Mouse (Mus musculus) forebrain, embryonic 14.5 days (tissue): ENCODE measurements around the gene Tubb3. TPM values are rescaled to one million over a fixed set of nuclear protein-coding genes. Genes with fewer than 3 reads are reported as not detected.
"Not testable (repeated sequence)": the region's sequence is repeated elsewhere in the genome, so short reads cannot be mapped to it uniquely, and the experiment has no call there.

ENCODE experiments used
- ATAC-seq: fragments of 200-750 bp; cut with Nextera tagmentation; 2 replicates; pipeline ENCODE4 v1.8.0; 2017; ENCODE audit warnings: mild to moderate bottlenecking, moderate library complexity
- DNase-seq: peaks from one replicate; pipeline ENCODE4 v3.0.0-alpha.2; 2015; ENCODE audit warnings: low spot score
- H3K27ac ChIP-seq: fragments of 300-500 bp; sonication (generic); 2 replicates; pipeline ENCODE4 v1.5.1; 2014; ENCODE audit warnings: low read depth, mild to moderate bottlenecking, control low read depth, low read length, moderate library complexity
- H3K27me3 ChIP-seq: fragments of 300-500 bp; sonication (generic); replicated peaks from 2 replicates; pipeline ENCODE4 v1.6.1; 2014; ENCODE audit warnings: low read length, control low read depth, mixed read lengths; ENCODE audit not compliant: control insufficient read depth, insufficient read depth
- H3K36me3 ChIP-seq: fragments of 300-500 bp; sonication (generic); 2 replicates; pipeline ENCODE4 v1.6.1; 2014; ENCODE audit warnings: low read length, control low read depth; ENCODE audit not compliant: control insufficient read depth, insufficient read depth
- H3K4me1 ChIP-seq: fragments of 300-500 bp; sonication (generic); 2 replicates; pipeline ENCODE4 v1.6.1; 2014; ENCODE audit warnings: antibody characterized with exemption, low read length, control low read depth; ENCODE audit not compliant: control insufficient read depth, insufficient read depth
- H3K4me2 ChIP-seq: fragments of 300-500 bp; sonication (generic); 2 replicates; pipeline ENCODE4 v1.6.1; 2014; ENCODE audit warnings: mild to moderate bottlenecking, control low read depth, low read length
- H3K4me3 ChIP-seq: fragments of 300-500 bp; sonication (generic); 2 replicates; pipeline ENCODE4 v1.5.1; 2014; ENCODE audit warnings: low read depth, low read length, control low read depth
- H3K9ac ChIP-seq: fragments of 300-500 bp; sonication (generic); 2 replicates; pipeline ENCODE4 v1.6.1; 2014; ENCODE audit warnings: mild to moderate bottlenecking, low read length, control low read depth, moderate library complexity
- H3K9me3 ChIP-seq: fragments of 300-500 bp; sonication (generic); replicated peaks from 2 replicates; pipeline ENCODE4 v1.6.1; 2016; ENCODE audit warnings: low read length, control low read depth, mixed read lengths; ENCODE audit not compliant: control insufficient read depth
- WGBS: fragments of 180-500 bp; shearing (Covaris S2); extraction: QIAGEN DNeasy Blood & Tissue Kit; methylation state at CpG from one replicate; pipeline ENCODE4 v1.1.7; 2014; 5-methylcytosine and 5-hydroxymethylcytosine counted together
- polyA plus RNA-seq: library from polyadenylated mRNA; unstranded; fragments of >200 nt; fragmentation: Nextera tagmentation; extraction: Ambion mirVana; gene quantifications from 2 replicates; pipeline ENCODE4 v1.2.1, GENCODE M21; 2014

Tubb3 gene
- polyA plus RNA-seq, 1 experiment from 2014 or later: 1,786 TPM

DNA sequence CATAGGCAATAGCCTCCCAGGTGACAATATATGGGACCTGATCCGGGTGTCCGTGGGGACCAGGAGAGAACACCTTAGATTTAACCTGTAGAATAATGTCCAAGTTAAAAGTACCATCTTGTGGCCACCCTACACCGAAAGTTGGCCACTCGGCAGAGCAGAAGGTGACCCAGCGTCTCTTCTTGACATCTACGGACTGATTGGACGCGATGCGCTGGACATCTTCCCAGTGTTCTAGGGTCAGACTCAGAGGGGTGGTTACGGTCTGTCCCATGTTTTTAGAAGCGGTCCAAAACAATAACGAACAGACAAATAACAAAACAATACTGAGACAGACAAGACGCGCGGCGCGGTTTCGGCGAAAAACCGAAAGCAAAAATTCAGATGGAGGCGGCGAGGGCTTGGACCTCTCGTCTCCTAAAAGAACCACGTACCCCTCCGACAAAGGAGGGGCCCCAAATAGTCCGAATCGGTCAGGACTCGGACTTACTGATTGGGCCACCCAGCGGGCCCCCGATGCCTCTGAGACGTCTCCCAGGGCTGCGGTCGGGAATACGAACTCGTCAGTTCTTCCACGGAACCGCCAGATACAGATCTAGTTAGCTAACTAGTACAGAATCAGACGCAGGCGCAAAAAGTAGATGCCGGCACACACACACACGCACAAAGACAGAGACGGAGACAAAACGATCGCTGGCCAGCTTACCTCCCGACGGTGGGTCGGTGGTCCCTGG, 22.2 kb downstream of the Tubb3 start:
- not testable (repeated sequence) for H3K9ac ChIP-seq, H3K36me3 ChIP-seq, H3K27me3 ChIP-seq, H3K4me2 ChIP-seq, H3K4me1 ChIP-seq, H3K27ac ChIP-seq, ATAC-seq, H3K4me3 ChIP-seq, DNase-seq
- H3K9me3 ChIP-seq: peaks cover 19% of the 10 kb centered on the region
- WGBS: 98% methylated on average over 44 of the region's 47 CpGs

DNA sequence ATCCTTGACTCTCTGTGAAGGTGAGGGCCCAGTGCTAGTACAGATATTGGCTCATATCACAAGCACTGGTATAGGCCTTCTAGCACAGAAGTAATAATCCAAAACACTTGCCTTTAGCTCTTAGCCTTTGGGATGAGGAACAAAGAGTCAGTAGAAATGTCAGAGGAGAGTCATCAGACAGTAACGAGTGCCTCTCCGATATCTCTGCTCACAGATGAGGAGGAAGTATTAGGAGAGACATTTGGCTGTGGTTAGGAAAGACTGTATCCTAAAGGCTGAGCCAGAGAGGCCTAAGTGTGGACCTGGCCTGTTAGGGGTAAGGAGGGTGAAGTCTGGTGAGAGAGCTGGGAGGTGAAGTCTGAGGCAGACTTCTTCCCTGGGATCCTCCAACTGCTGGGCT, 30.6 kb downstream of the Tubb3 start:
- Histone ChIP-seq H3K4me1 (peaks cover 5% of the 10 kb centered on the region), H3K4me3 (no peak overlapping the region), H3K36me3 (0 out of 2 replicates have a peak, but pooled peaks cover 3% of the 10 kb centered on the region), H3K9me3 (no peaks in the 10 kb centered on the region), H3K9ac (no peak overlapping the region), H3K27ac (no peak overlapping the region), H3K27me3 (no peaks in the 10 kb centered on the region), H3K4me2 (no peak overlapping the region)
- no peak for ATAC-seq
- 97% methylated on average over 2 of the region's 2 CpGs for WGBS
- no peak for DNase-seq

DNA sequence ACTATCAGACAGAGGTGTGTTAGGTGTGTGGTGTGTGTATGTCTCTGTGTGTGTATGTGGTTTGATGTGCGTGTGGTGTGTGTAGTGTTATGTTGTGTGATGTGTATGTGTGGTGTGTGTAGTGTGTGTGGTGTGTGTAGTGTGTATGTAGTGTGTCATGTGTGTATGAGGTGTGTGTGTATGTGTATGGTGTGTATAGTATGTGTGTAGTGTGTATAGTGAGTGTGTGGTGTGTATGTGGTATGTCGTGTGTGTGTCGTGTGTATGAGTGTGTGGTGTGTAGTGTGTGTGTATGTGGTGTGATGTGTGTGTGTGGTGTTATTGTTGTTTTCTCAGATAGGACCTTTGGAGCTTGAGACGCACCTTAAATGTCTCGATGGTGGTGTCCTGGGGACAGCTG, 31.1 kb downstream of the Tubb3 start:
- 82% methylated on average over 5 of the region's 5 CpGs for WGBS
- 0 out of 2 replicates have a peak, but pooled peaks cover 6% of the 10 kb centered on the region for H3K36me3 ChIP-seq
- peaks cover 5% of the 10 kb centered on the region for H3K4me1 ChIP-seq
- H3K27ac ChIP-seq: no peak overlapping the region
- H3K9ac ChIP-seq: peak overlapping the region; percentile 84
- H3K4me2 ChIP-seq: peak overlapping the region; percentile 56
- DNase-seq (no peak), ATAC-seq (0 out of 2 replicates have a peak, but pooled peaks have one; percentile 18)
- H3K27me3 ChIP-seq: no peaks in the 10 kb centered on the region
- peak overlapping the region; percentile 67; the same call in 1 of the 2 replicates for H3K4me3 ChIP-seq
- no peaks in the 10 kb centered on the region for H3K9me3 ChIP-seq

DNA sequence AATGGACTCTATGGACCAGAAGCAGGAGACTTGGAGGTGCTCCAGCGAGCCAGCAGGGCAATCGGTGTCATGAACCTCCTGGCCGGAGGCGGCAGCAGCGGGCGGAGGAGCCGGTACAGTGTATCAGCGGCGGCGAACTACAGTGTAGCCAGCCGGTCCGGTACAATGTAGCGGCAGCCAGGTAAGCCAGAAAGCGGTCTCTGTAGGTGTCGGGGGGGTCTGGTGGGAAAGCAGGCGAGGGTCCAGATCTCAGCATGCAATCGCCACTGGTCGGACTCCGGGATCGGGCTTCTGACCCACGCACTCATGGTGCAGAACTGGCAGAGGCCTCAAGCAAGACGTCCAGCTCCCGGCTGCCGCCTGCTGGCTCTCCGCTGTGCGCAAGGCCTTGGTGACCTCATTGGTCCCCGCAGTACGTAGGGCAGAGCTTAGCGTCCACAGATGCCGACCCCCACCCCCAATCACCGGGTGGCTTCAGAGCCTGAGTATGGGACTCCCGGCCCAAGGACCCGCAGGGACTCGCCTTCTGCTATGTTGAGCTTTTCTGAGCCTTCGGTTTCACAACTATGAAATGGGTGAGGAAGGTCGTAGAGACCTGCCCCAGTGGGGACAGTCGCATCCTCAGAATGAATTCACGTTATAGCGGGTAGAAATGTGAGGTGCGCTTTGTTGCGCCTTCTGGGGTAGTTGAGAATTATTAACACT, 31.8 kb downstream of the Tubb3 start:
- Histone ChIP-seq H3K36me3 (0 out of 2 replicates have a peak, but pooled peaks cover 6% of the 10 kb centered on the region), H3K4me1 (peaks cover 5% of the 10 kb centered on the region), H3K27me3 (no peaks in the 10 kb centered on the region), H3K9ac (peak overlapping the region; percentile 84), H3K4me2 (peak overlapping the region; percentile 56), H3K4me3 (peak overlapping the region; percentile 67), H3K9me3 (no peaks in the 10 kb centered on the region), H3K27ac (0 out of 2 replicates have a peak overlapping the region, but pooled peaks have one; percentile 44)
- DNase-seq: peak; percentile 90
- WGBS: under 1% methylated on average over 41 of the region's 41 CpGs
- ATAC-seq: peak; percentile 94

DNA sequence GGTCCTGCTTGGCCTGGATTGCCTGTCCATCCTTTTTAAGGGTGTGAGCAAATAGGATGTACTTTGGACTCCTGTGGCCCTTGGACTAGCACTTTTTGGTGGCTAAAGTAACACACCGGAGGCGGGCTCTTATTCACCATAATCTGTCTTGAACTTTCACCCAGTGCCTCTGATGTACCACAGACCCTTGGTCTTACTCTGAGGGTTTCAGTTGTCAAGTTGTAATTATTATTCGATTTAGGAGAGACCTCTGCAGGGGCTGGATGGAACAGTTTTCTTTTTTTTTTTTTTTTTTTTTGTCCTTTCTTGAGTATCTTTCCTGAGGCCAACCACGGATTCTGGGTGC, 32.3 kb downstream of the Tubb3 start:
- no peaks in the 10 kb centered on the region for H3K27me3 ChIP-seq
- no peaks in the 10 kb centered on the region for H3K9me3 ChIP-seq
- peak overlapping the region; percentile 84 for H3K9ac ChIP-seq
- H3K4me3 ChIP-seq: peak overlapping the region; percentile 67
- peaks cover 5% of the 10 kb centered on the region for H3K4me1 ChIP-seq
- peak; percentile 24 for DNase-seq
- 0 out of 2 replicates have a peak, but pooled peaks cover 6% of the 10 kb centered on the region for H3K36me3 ChIP-seq
- WGBS: 17% methylated on average over 4 of the region's 4 CpGs
- no peak overlapping the region for H3K27ac ChIP-seq
- no peak for ATAC-seq
- H3K4me2 ChIP-seq: peak overlapping the region; percentile 56

DNA sequence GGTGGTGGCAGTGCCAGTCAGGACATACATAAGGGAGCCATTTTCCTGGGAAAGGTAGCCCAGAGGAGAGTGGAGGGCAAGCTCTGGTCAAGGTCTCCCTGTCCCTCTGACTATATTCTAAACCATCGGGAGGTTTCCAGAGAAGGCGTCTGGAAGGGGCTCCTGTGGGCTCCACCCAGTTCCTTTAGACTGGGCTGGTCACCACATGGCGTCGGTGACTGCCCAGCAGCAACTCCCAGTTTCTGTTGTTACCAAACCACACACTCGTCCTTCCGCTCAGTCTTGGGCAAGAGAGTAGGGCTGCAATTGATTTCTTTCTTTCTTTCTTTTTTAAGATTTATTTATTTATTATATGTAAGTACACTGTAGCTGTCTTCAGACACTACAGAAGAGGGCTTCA, 32.9 kb downstream of the Tubb3 start:
- Histone ChIP-seq H3K4me2 (no peak overlapping the region; the same call in 1 of the 2 replicates), H3K36me3 (0 out of 2 replicates have a peak, but pooled peaks cover 6% of the 10 kb centered on the region), H3K9ac (peak overlapping the region; percentile 84), H3K9me3 (no peaks in the 10 kb centered on the region), H3K27me3 (no peaks in the 10 kb centered on the region), H3K4me1 (peaks cover 5% of the 10 kb centered on the region), H3K4me3 (0 out of 2 replicates have a peak overlapping the region, but pooled peaks have one; percentile 67), H3K27ac (no peak overlapping the region)
- no peak for ATAC-seq
- 86% methylated on average over 6 of the region's 6 CpGs for WGBS
- no peak for DNase-seq

DNA sequence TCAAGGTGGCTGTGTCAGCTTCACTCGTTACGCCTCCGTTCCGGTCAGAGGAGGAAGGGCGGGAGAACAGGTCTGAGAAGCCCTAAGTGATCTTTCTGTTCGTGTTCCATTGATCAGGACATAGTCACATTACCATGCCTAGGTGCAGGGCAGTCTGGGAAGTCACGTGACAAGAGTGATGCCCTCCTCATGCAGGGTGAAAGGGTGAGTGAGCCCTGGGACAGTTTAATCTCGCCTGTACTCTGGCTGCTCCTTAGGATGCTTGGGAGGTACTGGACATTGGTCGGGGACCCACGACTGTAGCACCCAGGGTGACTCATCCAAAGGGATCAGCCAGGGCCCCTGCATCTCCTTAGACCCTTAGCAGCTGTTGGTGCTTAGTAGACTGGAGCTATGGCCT, 34.8 kb downstream of the Tubb3 start:
- WGBS: 87% methylated on average over 10 of the region's 10 CpGs
- no peak for ATAC-seq

DNA sequence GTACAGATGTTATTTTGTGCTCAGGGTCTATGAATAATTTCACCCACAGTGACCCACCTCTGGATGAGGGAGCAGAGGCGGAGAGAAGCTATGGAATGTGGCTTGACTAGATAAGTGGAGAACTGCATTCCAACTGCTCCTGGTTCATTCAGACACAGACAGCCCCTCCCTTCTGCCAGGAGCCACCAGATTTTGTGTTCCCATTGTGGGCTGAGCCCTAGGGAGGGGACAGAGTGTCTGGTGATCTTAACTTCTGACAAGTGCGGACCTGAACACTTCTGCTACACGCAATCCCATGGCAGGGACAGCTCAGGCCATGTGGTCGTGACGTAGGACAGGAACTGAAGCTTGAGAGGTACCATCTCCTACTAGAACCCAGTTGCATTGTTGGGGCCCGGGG, 35.6 kb downstream of the Tubb3 start:
- DNase-seq (no peak), ATAC-seq (no peak)
- H3K9ac ChIP-seq: no peak overlapping the region
- no peak overlapping the region for H3K4me3 ChIP-seq
- no peaks in the 10 kb centered on the region for H3K9me3 ChIP-seq
- H3K27ac ChIP-seq: no peak overlapping the region
- H3K4me2 ChIP-seq: no peak overlapping the region
- peaks cover 5% of the 10 kb centered on the region for H3K4me1 ChIP-seq
- WGBS: 94% methylated on average over 6 of the region's 6 CpGs
- no peaks in the 10 kb centered on the region for H3K27me3 ChIP-seq
- H3K36me3 ChIP-seq: peaks cover 6% of the 10 kb centered on the region; the same call in 1 of the 2 replicates

More for the DNA sequence above, 34.8 kb downstream of the Tubb3 start:
- Histone ChIP-seq H3K27me3 (no peaks in the 10 kb centered on the region), H3K27ac (no peak overlapping the region), H3K4me2 (no peak overlapping the region), H3K9me3 (no peaks in the 10 kb centered on the region), H3K36me3 (peaks cover 6% of the 10 kb centered on the region; the same call in 1 of the 2 replicates), H3K9ac (no peak overlapping the region), H3K4me1 (peaks cover 5% of the 10 kb centered on the region), H3K4me3 (no peak overlapping the region)
- DNase-seq: no peak

DNA sequence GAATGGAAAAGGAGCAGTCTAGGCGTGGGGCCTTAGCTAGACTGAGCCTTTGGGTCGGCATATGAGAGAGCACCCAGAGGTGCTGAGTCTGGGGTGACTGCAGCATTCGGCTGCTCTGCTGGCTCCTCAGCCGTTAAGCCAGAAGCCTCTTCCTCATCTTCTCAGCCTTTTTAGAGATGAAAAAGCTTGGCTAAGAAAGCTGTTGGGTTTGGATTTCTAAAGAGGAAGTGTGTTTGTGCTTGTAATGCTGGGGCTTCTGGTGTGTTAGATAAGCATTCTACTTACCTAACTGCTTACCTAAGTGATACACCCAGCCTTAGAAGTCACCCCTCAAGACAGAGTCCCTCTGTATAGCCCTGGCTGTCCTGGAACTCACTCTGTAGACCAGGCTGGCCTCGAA, 39.6 kb downstream of the Tubb3 start:
- H3K4me3 ChIP-seq: no peak overlapping the region
- H3K27ac ChIP-seq: no peak overlapping the region
- ATAC-seq (no peak), DNase-seq (no peak)
- H3K36me3 ChIP-seq: peaks cover 38% of the 10 kb centered on the region
- H3K9ac ChIP-seq: no peak overlapping the region
- no peak overlapping the region for H3K4me2 ChIP-seq
- H3K9me3 ChIP-seq: no peaks in the 10 kb centered on the region
- no peaks in the 10 kb centered on the region for H3K4me1 ChIP-seq
- no peaks in the 10 kb centered on the region for H3K27me3 ChIP-seq
- 91% methylated on average over 5 of the region's 5 CpGs for WGBS
